Mouse (Mus musculus): Measurements from ENCODE around the gene Adamts17.

- TF ChIP-seq GATA1 (IDR thresholded peaks at IDR 0.05; ENCODE audit: borderline replicate concordance, low read length) (no peak), FLI1 (IDR thresholded peaks at IDR 0.05; ENCODE audit: low read length) (no peak)
Observed at GRCm38 (mm10) chr7:66812737-66813136, 26.8 kb upstream of the Adamts17 start.

All from megakaryocyte, embryonic 14.5 days (primary cell).